Mouse (Mus musculus): ENCODE results near the gene Tulp3. TPM values are rescaled to one million over a fixed set of nuclear protein-coding genes. Genes with fewer than 3 reads are reported as not detected.
"Not testable (repeated sequence)": the region's sequence is repeated elsewhere in the genome, so short reads cannot be mapped to it uniquely, and the experiment has no call there.

Tulp3 gene
- total RNA-seq, 2 experiments from 2014 or later = 1.4 to 2.6 TPM

DNA sequence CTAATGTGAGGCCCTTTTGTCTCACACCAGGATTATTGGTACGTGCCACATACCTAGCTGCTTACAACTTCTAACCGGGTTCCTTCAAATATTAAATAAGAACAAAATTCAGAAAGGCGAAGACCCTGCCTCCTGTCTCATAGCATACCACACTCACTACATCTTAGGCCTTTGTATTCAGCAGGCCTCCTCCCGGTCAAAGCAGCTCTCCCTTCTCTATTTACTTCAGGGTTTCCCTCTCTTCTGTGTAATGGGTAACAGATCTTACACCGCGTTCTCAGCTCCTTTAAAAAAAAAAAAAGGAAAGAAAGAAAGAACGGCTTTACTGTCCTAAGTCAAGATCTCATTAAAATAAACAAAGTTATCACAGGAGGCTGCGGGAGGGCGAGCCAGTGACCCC is 6.2 kb upstream of the Tulp3 start:
- peak; percentile 11 for ATAC-seq (ENCODE audit: poor library complexity, severe bottlenecking)

DNA sequence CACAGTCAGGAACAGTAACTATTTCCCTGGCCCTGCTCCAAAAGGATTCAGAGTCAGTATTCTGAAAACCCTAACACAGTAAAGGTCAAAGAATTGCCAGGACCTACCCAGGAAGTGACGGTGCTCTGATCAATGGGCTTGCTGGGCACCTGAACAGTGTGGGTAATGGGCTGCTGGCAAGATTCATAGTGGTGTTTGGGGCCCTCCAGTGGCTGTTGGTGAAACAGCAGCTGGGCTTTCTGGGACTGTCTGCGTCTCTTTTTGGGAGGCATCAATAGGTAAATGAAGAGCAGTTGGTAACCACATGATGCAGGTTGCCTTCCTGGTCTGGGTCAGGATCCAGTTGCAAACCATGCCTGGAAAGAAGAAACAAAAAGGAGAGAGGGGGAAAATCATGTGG is 3.3 kb upstream of the Tulp3 start:
- 0 out of 2 replicates have a peak, but pooled peaks have one; percentile 19 for ATAC-seq (ENCODE audit: poor library complexity, severe bottlenecking)

- 0 out of 2 replicates have a peak, but pooled peaks have one; percentile 6 for ATAC-seq (ENCODE audit: poor library complexity, severe bottlenecking)
Measured at GRCm38 (mm10) chr6:128355201-128355681, 410 bp downstream of the Tulp3 start.

GRCm38 (mm10) chr6:128354140-128354539 is 1.5 kb downstream of the Tulp3 start:
- no peak for ATAC-seq (ENCODE audit: poor library complexity, severe bottlenecking)

- ATAC-seq (ENCODE audit: poor library complexity, severe bottlenecking) = no peak
Measured at GRCm38 (mm10) chr6:128349711-128350110, 5.9 kb downstream of the Tulp3 start.

- no peak for ATAC-seq (ENCODE audit: poor library complexity, severe bottlenecking)
Measured at GRCm38 (mm10) chr6:128346782-128347181, 8.9 kb downstream of the Tulp3 start.

DNA sequence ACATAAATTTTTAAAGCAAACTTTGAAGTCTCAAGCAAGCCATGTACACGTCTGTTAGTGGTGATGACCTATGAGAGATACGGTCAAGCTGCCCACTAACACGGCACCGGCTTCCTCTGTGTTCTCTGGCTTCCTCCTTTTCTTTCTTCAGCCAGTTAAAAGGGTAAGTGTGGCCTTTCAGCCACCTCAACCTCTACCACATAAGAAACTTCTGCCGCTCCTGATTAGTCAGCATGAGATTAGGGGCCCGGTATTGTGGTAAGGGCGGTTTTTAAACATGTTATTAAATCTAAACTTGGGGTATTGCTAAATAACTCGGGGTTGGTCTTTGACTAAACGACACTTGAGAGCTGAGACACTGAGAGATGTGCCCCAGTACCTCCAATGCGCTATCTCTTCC is 10.0 kb downstream of the Tulp3 start:
- ATAC-seq (ENCODE audit: poor library complexity, severe bottlenecking) = peak; percentile 93

DNA sequence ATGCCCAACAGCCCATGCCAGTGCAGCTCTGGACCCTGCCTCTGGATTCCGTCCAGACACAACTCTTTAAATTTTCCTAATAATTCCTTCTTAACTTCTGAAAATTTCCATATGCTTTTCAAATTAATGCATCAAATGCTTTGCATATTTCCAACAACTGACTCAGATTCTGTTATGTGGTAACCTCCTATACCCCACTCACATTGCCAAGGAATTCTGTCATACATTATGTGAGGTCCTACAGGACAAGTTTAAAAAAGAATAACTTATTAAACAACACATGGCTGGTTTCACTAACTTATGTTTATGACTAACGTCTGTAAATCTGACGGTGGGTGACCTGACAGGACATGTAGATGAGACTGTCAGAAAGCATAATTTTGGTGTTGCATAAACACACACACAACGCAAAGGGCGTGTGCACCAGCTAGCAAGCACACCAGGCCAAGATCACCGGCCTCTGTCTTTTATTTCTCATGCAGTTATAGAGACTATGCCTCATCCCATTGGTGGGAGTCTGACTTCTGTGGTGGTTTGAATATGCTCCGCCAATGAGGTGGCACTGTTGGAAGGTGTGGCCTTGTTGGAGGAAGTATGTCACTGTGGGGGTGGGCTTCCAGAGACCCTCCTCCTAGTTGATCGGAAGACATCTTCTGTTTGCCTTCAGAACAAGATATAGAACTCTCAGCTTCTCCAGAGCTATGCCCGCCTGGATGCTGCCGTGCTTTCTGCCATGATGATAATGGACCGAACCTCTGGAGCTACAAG is 13.5 kb downstream of the Tulp3 start:
- ATAC-seq (ENCODE audit: poor library complexity, severe bottlenecking) = no peak

DNA sequence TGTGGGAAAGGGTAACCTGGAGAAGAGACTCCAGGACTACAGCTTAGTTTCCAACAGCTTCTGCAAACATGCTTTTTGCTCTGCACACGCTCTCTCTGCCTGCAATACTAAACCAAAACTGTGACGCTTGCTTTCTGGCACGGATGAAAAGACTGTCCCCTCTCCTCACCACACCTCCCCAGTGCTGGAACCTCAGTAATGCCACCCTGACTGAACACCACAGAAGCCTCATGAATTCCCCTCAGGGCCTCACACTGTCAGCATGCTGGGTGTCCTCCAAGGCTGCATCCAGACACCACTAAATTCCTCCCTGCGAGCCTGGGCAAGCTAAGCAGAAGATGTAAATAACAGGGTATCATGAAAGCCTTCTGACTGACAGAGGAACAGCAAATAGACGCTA is 16.8 kb downstream of the Tulp3 start:
- no peak for ATAC-seq (ENCODE audit: poor library complexity, severe bottlenecking)

DNA sequence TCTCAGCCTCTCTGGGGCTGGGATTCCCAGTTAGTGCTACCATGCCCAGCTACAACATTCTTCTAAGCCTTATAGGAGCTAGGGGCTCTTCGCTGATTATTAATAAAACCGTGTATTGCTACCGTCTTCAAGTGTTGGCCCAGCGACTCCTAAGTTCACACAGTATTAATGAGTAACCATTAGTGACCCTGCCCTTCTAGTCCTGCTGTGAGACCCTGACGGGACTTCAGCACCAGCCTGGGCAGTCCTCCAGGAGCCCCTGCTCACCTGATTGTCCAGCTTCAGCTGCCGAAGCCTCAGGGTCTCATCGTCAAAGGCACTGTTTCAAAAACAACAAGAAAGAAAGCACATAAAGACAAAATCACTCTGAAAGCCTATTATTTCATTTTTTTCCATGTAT is 18.2 kb downstream of the Tulp3 start:
- ATAC-seq (ENCODE audit: poor library complexity, severe bottlenecking) = no peak

GRCm38 (mm10) chr6:128334397-128335124 is 21.1 kb downstream of the Tulp3 start:
- peak; percentile 92 for ATAC-seq (ENCODE audit: poor library complexity, severe bottlenecking)

DNA sequence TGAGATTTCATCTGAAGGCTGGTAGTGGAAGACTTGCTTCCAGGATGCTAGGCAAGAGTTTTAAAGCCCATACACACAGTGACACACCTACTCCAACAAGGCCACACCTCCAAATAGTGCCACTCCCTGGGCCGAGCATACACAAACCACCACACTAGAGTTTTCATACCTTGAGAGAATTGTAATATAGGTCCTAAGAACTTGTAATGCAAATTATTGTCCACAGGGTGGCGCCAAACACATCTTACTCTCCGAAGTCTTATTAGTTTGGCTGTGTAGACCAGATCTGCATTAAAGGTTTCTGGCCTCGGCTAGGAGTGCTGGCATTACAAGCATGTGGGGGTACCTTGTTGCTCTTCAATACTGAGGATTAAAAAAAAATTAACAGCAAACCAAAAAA is 37.3 kb downstream of the Tulp3 start:
- peak; percentile 83 for ATAC-seq (ENCODE audit: poor library complexity, severe bottlenecking)

- ATAC-seq (ENCODE audit: poor library complexity, severe bottlenecking) = no peak
Measured at GRCm38 (mm10) chr6:128315597-128315996, 40.1 kb downstream of the Tulp3 start.

DNA sequence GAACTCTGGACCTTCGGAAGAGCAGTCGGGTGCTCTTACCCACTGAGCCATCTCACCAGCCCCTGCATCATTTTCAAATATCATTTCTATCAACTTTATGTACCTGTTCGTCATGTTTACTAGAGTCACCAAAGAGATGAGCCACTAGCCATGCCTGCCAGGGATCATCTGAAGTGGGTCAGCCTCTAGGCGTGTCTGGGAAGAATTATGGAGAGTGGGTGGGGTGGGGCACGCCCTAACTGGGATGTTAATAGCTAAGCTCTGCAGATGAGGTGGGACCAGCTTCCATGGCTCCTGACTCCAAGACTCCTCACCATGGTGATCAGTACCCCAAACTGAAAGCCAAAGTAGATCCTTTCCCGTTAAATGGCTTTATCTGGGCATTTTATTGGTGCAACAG is 40.9 kb downstream of the Tulp3 start:
- no peak for ATAC-seq (ENCODE audit: poor library complexity, severe bottlenecking)

- ATAC-seq (ENCODE audit: poor library complexity, severe bottlenecking) = peak; percentile 84
Measured at GRCm38 (mm10) chr6:128308311-128308710, 47.3 kb downstream of the Tulp3 start.

- no peak for ATAC-seq (ENCODE audit: poor library complexity, severe bottlenecking)
Measured at GRCm38 (mm10) chr6:128304801-128305200, 50.9 kb downstream of the Tulp3 start.

DNA sequence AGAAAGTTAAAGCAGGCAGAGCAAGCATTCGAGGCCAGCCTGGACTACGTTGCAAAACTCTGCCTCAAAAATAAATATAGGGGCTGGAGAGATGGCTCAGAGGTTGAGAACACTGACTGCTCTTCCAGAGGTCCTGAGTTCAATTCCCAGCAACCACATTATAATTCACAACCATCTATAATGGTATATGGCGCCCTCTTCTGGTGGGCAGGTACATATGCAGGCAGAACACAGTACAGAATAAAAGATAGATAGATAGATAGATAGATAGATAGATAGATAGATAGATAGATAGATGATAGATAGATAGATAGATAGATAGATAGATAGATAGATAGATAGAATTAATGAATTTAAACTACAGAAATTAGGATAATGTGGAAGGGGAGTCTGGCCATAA is 53.0 kb downstream of the Tulp3 start:
- ATAC-seq (ENCODE audit: poor library complexity, severe bottlenecking) = not testable (repeated sequence)

- ATAC-seq (ENCODE audit: poor library complexity, severe bottlenecking) = no peak
Measured at GRCm38 (mm10) chr6:128301891-128302290, 53.8 kb downstream of the Tulp3 start.

- ATAC-seq (ENCODE audit: poor library complexity, severe bottlenecking) = no peak
Measured at GRCm38 (mm10) chr6:128301458-128301857, 54.2 kb downstream of the Tulp3 start.

DNA sequence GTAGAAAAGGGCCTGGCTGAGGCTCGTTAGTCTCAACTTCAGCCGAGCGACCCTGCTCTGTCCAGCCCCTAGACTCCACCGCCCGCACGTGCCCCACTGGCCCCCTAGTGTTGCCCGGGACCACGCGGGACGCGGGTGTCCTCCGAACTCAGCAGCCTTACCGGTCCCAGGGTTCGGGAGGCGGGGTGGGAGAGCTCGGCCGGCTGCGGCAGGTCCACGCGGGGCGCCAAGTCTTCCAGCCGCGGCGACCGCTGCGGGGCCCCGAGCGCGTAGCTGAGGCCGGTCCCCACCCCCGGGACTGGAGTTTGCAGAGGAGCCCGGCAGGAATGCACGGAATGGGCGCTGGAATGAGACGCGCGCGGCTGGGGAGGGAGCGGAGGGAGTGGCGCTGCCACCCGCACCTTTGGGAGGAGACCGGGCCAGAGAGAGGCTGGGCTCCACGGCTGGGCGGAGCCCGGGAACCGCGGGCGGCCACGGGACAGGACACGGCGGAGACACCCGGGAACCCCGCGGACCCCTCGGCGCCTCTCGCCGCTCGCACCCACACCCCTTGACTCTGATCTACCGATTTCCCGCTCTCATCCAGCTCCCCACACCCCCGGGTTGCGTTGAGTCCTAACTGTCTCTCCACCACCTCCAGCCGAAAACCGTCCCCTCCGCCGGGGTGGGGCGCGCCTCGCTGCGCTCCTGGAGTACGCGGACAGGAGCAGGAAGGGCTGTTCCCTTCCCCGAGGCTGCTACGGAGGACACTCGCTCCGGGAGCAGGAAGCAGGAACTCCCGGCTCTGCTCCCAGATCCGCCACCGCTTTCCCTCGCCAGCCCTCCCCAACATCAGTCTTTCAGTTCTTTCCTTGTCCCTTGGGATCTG is 55.3 kb downstream of the Tulp3 start, which contains the start of gene Tead4:
Tead4 (minus strand) TSS at position 690 of the 868 bp plus-strand sequence.
- peak; percentile 55; the same call in 1 of the 2 replicates for ATAC-seq (ENCODE audit: poor library complexity, severe bottlenecking)

All from megakaryocyte, adult 5-6 weeks (primary cell).